Mouse (Mus musculus): ENCODE results near the gene Cerk.

DNA sequence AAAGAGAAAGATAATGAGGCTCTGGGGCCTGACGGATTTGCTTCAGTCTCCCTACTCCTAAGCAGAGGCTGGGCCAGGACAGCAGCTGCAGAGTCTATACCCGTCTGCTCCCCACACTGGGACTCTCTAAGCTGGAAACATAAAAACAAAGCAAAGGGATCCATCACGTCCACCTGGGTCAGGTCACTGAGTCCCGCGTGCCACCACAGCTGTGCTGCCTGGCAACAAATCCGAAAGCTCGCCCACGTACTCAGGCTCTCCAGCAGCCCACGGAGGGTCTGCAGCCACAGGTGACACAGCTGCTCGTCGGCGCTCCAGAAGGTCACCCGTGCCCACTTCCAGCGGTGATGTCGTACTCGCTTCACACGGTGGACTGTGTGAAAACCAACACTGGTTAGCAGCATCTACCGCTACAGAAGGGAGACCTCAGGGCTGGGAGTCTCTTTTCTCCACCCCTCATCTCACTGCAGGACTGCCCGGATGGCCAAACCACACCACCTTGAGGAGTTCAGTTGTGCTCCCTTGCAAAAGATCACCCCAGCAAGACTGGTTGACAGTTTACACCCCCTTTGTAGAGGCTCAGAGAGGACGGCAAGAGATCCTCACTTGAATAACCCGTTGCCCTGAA is 21.1 kb downstream of the Cerk start:
- no peak for TF ChIP-seq CTCF (IDR thresholded peaks at IDR 0.05; ENCODE audit: low read depth)
- TF ChIP-seq EP300 (IDR thresholded peaks at IDR 0.05; ENCODE audit: low read depth), result no peak

All from liver, postnatal 0 days (tissue).